Mouse (Mus musculus): Measurements from ENCODE around the gene Sp3.
A peak's percentile ranks its signal among the peaks of the same experiment; 100 is the strongest.

DNA sequence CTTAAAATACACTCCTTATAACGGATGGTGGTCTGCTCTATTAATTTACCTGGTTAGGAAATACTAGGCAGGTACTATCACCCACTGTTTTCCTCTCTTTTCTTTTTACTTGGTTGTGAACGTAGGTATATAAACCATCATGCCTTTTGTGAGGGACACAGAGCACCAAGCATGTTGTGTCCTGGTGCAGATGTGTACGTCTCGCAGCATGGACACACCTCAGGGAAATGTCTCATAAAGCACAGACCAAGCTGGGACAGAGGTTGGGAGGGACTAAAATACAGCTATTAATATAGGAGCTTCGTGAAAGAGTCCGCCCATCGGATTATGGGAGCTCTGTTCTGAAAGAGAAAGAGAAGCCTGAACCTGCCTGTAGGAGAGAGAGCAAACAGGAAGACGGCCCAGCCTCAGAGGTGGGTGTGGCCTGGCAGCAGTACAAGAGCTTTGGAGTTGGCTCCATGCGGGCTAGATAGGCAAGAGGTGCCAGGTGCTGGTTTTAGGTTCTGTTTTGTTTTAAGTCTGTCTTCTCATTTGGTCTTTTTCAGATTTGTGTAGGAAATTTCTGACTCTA, 16.6 kb upstream of the Sp3 start:
- TF ChIP-seq CTCF (conservative IDR thresholded peaks at IDR 0.05; ENCODE audit: insufficient read depth, insufficient read length, low read depth, low read length) (0 out of 2 replicates have a peak, but pooled peaks have one; percentile 7), POLR2A (IDR thresholded peaks at IDR 0.05; ENCODE audit: low read depth, low read length) (no peak)

All from kidney, adult 2 months (tissue).